Mouse (Mus musculus): ENCODE measurements around the gene Gm21974.

DNA sequence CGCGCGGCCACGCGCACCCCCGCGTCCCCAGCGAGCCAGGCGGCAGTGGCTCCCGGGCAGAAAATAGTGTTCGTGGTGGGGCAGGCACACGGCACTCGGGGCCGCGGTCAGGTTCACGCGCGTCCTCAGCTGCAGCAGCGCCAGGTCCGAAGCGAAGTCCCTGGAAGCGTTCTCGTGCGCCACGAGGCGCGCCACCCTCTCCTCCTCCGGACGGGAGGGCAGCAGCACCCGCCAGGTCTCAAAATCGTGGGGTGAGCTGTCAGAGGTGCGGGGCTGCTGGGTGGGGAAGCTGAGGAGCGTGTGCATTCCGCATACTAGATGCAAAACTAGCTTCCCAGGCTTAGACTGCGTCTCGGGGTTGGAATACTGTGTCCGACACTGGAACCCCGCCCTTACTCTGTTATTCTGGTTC, 40.5 kb upstream of the Gm21974 start:
- TF ChIP-seq HCFC1 (IDR thresholded peaks at IDR 0.05; ENCODE audit: low read depth, low read length), result no peak
- TF ChIP-seq POLR2A (IDR thresholded peaks at IDR 0.05; ENCODE audit: low read depth, low read length), result no peak
- TF ChIP-seq EP300 (IDR thresholded peaks at IDR 0.05; ENCODE audit: low read length), result no peak
- TF ChIP-seq ZKSCAN1 (IDR thresholded peaks at IDR 0.05; ENCODE audit: borderline replicate concordance, low read depth, low read length), result no peak
- no peak for TF ChIP-seq USF2 (conservative IDR thresholded peaks at IDR 0.05; ENCODE audit: low read depth, low read length)
- TF ChIP-seq MAZ (IDR thresholded peaks at IDR 0.05; ENCODE audit: low read depth, low read length), result no peak
- no peak for TF ChIP-seq TBP (conservative IDR thresholded peaks at IDR 0.05; ENCODE audit: low read depth, low read length)
- TF ChIP-seq CTCF (conservative IDR thresholded peaks at IDR 0.05 in 1 of 2, IDR thresholded peaks at IDR 0.05 in 1 of 2; ENCODE audit: low read depth in 2 of 2, low read length in 2 of 2), result no peak
- no peak for TF ChIP-seq NELFE (IDR thresholded peaks at IDR 0.05; ENCODE audit: low read depth, low read length)
- TF ChIP-seq ZNF384 (IDR thresholded peaks at IDR 0.05; ENCODE audit: low read depth, low read length), result no peak
- no peak for TF ChIP-seq POLR2AphosphoS2 (IDR thresholded peaks at IDR 0.05; ENCODE audit: low read depth, low read length)
- TF ChIP-seq ZC3H11A (IDR thresholded peaks at IDR 0.05; ENCODE audit: low read depth, low read length), result no peak
